Mouse (Mus musculus) frontal cortex, postnatal 36 days (tissue): ENCODE data around the gene Zbtb45.

Experiments used
- DNase-seq, 2 experiments: peaks; one replicate each; pipeline ENCODE4 v3.0.0; 2022; ENCODE audit warnings: low spot score in 2 of 2

Gene Zbtb45

GRCm38 (mm10) chr7:12998851-12999250 is 11.0 kb downstream of the Zbtb45 start, which contains the start of gene Trim28:
Trim28 (plus strand) TSS chr7:12999114.
- DNase-seq = no peak

- DNase-seq = no peak
Observed at GRCm38 (mm10) chr7:12998053-12998452, 11.8 kb downstream of the Zbtb45 start, which contains the start of gene Slc27a5. Slc27a5 (minus strand) TSS chr7:12998192.

DNA sequence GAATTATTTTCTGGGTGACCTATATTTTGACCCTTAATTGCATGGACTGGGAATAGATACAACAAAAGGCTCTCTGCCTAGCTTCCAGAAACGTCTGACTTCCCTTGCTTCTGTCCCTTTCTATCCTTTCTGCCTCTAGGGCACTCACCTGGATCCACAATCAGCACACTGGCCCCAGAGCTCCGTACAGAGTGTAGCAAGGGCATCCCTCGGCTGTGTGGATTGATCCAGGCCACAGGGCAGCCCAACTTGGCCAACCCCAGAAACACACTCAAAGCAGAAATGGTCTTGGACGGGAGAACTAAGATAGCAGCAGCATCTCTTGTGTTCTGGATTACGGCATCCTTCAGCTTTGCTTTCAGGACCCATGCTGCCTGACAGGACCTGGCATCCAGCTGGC is 12.6 kb downstream of the Zbtb45 start:
- no peak for DNase-seq

DNA sequence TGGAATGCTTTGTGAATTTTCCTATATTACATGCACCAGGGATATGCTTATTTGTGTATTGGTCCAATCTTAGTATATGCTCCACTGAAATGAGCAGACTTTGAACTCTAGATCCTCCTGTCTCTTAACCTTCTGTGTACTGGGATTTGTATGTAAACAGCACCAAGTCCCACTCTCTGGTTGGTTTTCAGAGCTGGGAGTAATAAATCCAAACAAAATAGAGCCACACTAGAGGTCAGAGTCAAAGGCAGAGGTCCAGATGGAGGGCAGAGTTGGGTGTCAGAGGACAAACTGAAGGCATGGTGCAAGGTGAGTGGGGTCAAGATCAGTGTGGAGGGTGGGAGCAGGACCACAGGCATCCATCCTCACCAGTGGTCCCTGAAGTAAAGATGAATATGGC is 14.0 kb downstream of the Zbtb45 start:
- no peak for DNase-seq

DNA sequence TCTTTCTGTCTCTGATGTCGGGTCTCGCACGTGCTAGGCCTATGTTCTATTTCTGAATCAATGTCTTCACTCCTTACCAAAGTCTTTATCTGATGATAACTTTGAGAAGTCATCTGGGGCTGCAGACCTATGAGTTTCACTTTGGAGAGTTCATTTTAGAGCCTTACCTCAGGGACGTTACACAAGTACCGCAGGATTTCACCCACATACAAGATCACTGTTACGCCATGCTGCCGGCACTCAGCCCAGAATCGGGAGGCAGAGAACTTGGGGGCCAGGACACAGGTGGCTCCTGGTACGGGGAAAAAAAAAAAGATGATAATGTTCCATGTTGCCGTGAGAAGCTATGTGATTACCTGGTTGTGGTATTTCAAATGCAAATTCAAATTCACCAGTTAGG is 16.7 kb downstream of the Zbtb45 start:
- DNase-seq = no peak

DNA sequence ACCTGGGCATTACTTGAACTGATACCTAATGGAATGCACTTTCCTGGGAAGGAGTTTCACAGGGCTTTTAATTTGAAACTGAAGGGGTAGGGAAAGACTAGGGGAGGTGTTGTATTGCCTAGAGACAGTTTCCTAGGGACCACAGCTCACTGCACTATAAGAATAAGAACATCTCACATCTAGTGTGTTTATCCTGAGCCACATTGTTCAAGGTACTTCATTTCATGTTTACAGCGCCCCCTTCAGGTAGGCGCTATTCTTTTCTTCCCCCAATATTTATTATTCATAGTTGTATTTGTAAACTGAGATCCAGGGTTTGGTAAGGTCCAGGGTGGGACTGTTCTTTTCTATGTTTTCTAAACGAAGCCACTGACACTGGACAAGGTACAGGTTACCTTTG is 17.6 kb downstream of the Zbtb45 start:
- DNase-seq = no peak

DNA sequence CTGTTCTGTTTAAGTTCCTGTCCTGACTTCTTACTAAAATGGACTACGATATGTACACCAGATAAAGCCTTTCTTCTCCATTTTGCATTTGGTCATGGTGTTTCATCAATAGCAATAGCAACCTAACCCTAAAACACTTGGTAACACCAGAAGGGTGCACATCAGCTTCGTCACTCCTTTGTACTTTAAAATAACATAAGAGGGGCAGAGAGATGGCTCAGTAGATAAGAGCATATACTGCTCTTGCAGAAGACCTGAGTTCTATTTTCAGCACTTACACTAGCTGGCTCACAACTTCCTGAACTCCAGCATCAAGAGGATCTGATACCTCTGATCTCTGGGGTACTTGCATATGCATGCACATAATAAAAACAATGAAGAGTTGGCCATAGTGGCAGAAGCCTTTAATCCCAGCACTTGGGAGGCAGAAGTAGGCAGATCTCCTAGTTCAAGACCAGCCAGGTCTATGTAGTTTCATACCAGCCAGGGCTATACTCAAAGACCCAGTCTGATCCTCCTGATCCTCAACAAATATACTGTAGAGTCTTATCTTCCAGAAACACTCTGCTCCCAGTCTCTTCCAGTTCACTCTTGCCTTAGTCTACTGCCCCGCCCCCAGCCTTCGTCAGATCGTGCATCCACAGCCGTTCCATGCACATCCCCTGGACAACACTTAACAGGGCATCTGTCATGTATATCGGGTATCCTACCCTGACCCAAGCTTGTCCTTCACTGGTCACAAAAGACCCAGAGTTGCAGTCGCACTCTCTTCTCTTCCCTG is 22.2 kb downstream of the Zbtb45 start:
- no peak for DNase-seq

GRCm38 (mm10) chr7:12986906-12987305 is 22.9 kb downstream of the Zbtb45 start:
- no peak for DNase-seq

GRCm38 (mm10) chr7:12985724-12986123 is 24.1 kb downstream of the Zbtb45 start:
- DNase-seq = no peak

GRCm38 (mm10) chr7:12980291-12980690 is 29.5 kb downstream of the Zbtb45 start:
- DNase-seq = no peak

DNA sequence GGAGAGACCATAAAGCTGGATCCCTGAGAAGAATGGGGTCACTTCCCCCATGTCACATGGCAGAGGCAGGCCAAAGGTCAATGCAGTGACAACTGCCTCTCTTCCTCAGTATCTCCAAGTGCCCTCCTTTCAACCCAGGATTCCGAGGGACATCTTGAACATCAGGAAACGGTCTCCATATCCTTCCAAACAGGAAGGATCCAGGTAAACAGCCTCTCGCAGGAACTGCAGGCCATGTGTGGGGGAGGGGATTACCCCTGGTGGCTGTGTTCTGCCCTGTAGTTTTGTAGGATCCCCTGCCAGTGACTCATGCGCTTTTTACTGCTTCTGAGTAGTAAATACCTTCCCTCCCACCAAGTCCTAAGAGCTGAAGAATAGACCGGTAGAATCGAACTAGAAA is 30.1 kb downstream of the Zbtb45 start:
- DNase-seq = no peak

GRCm38 (mm10) chr7:12978931-12979722 is 30.7 kb downstream of the Zbtb45 start:
- DNase-seq = no peak

DNA sequence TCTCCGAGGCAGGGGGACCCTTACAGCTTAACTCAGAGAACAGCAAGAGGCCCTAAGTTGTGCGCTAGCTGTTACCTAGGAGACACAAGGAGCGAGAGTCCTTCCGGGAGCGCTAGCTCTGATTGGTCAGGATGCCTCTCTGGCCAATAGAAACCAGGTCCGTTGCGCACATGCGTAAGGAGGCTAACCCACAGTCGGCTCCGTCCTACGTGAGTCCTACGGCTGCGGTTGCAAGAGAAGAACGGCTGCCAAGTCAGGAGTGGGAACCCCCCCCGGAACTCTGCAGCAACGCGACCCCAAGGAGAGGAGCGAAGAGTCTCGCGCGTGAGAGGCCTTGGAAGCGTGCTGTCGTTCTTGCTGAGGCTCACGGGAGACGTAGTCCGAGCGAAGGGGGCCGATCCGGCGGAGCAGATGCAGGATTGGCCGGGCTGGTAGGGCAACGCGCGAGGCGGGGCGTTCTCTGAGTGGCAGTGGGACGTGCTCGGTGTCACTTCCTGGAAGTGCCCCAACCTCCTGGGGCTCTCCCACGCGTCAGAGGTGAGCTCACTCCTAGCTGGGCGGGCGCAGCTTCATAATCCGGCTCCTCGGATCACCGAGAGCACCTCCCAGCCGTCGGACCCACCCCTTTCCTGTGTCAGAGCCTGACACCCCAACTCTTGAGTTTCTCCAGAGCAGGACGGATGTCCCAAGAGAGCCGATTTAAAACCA is 32.0 kb downstream of the Zbtb45 start, which contains the start of gene Zfp446:
TSS of gene Zfp446 (plus strand) at position 167 of the 708 bp plus-strand sequence.
- peak; percentile 99 for DNase-seq

GRCm38 (mm10) chr7:12970906-12971305 is 38.9 kb downstream of the Zbtb45 start:
- DNase-seq = no peak

GRCm38 (mm10) chr7:12966104-12966845 is 43.6 kb downstream of the Zbtb45 start:
- DNase-seq = peak; percentile 48 to 51

DNA sequence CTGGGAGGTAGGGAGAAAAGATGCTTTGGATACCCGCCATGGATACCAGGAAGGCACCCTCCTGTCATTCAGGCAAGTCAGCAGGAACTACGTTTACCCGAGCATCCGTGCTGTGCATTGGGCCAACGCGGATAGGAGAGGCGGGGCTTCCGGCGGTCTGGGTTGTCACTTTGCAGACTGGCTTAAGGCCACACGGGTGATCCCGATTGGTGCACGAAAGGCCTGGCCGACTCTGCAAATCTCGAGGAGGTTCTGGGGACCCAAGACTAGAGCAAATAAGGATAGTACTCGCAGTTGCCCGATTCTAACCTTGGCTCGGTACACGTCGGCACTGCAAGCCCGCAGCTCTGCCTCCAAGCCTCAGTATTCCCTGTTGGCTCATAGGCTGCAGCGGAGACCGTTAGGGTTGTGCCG is 44.1 kb downstream of the Zbtb45 start, which contains the start of gene Zfp324:
TSS of gene Zfp324 (plus strand) at position 161 of the 414 bp plus-strand sequence.
- DNase-seq = peak; percentile 90 to 95

- peak; percentile 40 to 64 for DNase-seq
Observed at GRCm38 (mm10) chr7:12961511-12962141, 48.2 kb downstream of the Zbtb45 start.

GRCm38 (mm10) chr7:12959718-12960117 is 50.1 kb downstream of the Zbtb45 start:
- no peak for DNase-seq

DNA sequence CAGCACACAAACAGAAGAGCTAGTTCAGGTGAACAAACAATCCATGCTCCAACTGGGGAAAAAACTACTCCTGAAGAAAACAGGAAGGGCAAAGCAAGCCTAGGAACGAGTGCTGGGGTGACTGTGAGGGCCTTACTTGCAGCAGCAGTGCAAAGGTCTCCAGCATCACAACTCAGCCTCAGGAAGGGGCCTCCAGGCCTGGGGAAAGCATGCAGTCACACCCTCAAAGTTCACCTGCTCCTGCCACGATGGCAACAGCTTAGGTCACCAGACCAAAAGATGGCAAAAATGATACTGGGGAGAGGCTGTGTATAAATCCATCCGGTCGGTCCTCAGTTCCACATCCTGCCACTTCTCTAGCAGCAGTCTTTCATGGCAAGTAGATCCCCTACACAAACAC is 50.9 kb downstream of the Zbtb45 start:
- DNase-seq = no peak

DNA sequence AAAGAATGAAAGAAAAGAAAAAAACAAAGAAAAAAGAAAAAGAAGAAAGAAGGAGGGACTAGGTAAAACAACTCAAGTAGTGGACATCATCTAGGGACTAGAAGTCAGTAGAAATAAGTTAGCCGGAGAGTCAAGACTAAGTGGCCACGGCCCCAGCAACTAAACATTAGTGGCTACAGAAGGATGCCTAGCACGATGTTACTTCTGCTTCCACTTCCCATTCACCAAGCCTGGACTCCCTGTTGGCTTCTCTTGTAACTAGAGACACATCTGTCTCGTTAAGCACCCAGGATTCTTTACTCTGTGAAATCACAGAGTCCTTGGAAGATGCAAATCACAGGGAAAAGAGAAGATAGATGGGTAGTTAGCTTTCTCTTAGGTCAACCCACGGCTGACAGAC is 52.3 kb downstream of the Zbtb45 start:
- DNase-seq = no peak

DNA sequence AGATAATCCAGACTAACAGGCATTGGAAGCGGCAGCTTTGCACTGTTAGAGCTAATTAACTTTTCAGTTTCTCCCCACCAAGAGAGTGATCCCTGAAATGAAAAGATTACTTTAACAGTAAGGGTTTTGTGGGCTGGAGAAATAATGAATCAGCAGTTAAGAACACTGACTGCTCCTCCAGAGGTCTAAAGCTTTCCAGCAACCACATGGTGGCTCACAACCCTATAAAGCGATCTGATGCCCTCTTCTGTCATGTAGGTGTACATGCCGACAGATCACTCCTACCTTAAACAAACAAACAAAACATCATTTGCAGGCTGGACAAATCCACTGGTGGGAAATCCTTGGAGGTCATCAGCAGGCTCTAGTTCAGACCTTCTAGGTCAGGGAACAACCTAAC is 54.9 kb downstream of the Zbtb45 start:
- no peak for DNase-seq
